Mouse (Mus musculus) heart, postnatal 4 days (tissue): Measurements from ENCODE around the gene Camk1. TPM values are rescaled to one million over a fixed set of nuclear protein-coding genes. Genes with fewer than 3 reads are reported as not detected.
A peak's percentile ranks its signal among the peaks of the same experiment; 100 is the strongest.
"Not testable (repeated sequence)": the region's sequence is repeated elsewhere in the genome, so short reads cannot be mapped to it uniquely, and the experiment has no call there.

ENCODE experiments used
- DNase-seq: peaks from one replicate; pipeline ENCODE4 v3.0.0; 2021
- total RNA-seq, 2 experiments: library from RNA; stranded (reverse); gene quantifications; 2 replicates each; pipeline ENCODE4 v1.2.3; 2021

The Camk1 gene
- total RNA-seq, 2 experiments from 2014 or later, result 73.5 to 73.7 TPM

- DNase-seq, result no peak
These were observed 9.9 kb upstream of the Camk1 start for GRCm38 (mm10) chr6:113353696-113354095.

GRCm38 (mm10) chr6:113352820-113353219 lies 9.0 kb upstream of the Camk1 start:
- DNase-seq, result no peak

GRCm38 (mm10) chr6:113351653-113352052 lies 7.9 kb upstream of the Camk1 start:
- no peak for DNase-seq

- DNase-seq, result no peak
These were observed 7.4 kb upstream of the Camk1 start for GRCm38 (mm10) chr6:113351161-113351560.

- DNase-seq, result no peak
These were observed 6.8 kb upstream of the Camk1 start for GRCm38 (mm10) chr6:113350538-113350937.

- DNase-seq, result no peak
These were observed 3.1 kb upstream of the Camk1 start for GRCm38 (mm10) chr6:113346897-113347296.

- DNase-seq, result peak; percentile 84
These were observed 537 bp upstream of the Camk1 start for GRCm38 (mm10) chr6:113344321-113344720.

GRCm38 (mm10) chr6:113342297-113342696 lies 1.5 kb downstream of the Camk1 start:
- no peak for DNase-seq

- no peak for DNase-seq
These were observed 2.2 kb downstream of the Camk1 start for GRCm38 (mm10) chr6:113341574-113341973.

- DNase-seq, result peak; percentile 61
These were observed 6.7 kb downstream of the Camk1 start for GRCm38 (mm10) chr6:113336852-113337620.

GRCm38 (mm10) chr6:113334216-113334615 lies 9.6 kb downstream of the Camk1 start:
- no peak for DNase-seq

GRCm38 (mm10) chr6:113333137-113333950 lies 10.4 kb downstream of the Camk1 start:
- peak; percentile 74 for DNase-seq

- DNase-seq, result not testable (repeated sequence)
These were observed 11.1 kb downstream of the Camk1 start for GRCm38 (mm10) chr6:113332734-113333133.

- DNase-seq, result no peak
These were observed 12.1 kb downstream of the Camk1 start for GRCm38 (mm10) chr6:113331721-113332120.

GRCm38 (mm10) chr6:113330547-113330946 lies 13.2 kb downstream of the Camk1 start:
- DNase-seq, result no peak

GRCm38 (mm10) chr6:113329396-113329795 lies 14.4 kb downstream of the Camk1 start:
- DNase-seq, result no peak

- DNase-seq, result peak; percentile 97
These were observed 17.1 kb downstream of the Camk1 start, which contains the start of gene Ogg1 for GRCm38 (mm10) chr6:113326533-113327315. Gene Ogg1 (plus strand): TSS chr6:113326972.

- no peak for DNase-seq
These were observed 27.8 kb downstream of the Camk1 start for GRCm38 (mm10) chr6:113315972-113316371.

- peak; percentile 43 for DNase-seq
These were observed 35.6 kb downstream of the Camk1 start for GRCm38 (mm10) chr6:113308141-113308540.

GRCm38 (mm10) chr6:113307481-113308121 lies 36.2 kb downstream of the Camk1 start:
- DNase-seq, result peak; percentile 57

- no peak for DNase-seq
These were observed 36.8 kb downstream of the Camk1 start, which contains the start of gene Brpf1 for GRCm38 (mm10) chr6:113306986-113307349. Gene Brpf1 (plus strand): TSS chr6:113307137.
